Mouse (Mus musculus): Measurements from ENCODE around the gene Txndc8. TPM values are rescaled to one million over a fixed set of nuclear protein-coding genes. Genes with fewer than 3 reads are reported as not detected.

Txndc8 gene
- total RNA-seq, 1 experiment, result not detected

GRCm38 (mm10) chr4:57959056-57959455 is 49.9 kb downstream of the Txndc8 start:
- no peak overlapping the region for H3K4me3 ChIP-seq (ENCODE audit: insufficient read depth in 1 of 2, low read depth in 1 of 2, low read length in 2 of 2, poor library complexity in 1 of 2, severe bottlenecking in 1 of 2)
- peaks cover 0 to 4% of the 10 kb centered on the region in 2 experiments; a peak in 1 of 4 replicates for H3K4me1 ChIP-seq (ENCODE audit: control insufficient read depth in 2 of 2, insufficient read depth in 2 of 2, low read length in 2 of 2, poor library complexity in 1 of 2)
- no peak for DNase-seq (ENCODE audit: low read depth, low spot score)
- H3K9me3 ChIP-seq (ENCODE audit: control insufficient read depth, insufficient read depth, low read depth, low read length), result no peaks in the 10 kb centered on the region
- no peak for TF ChIP-seq CHD2 (IDR thresholded peaks at IDR 0.05; ENCODE audit: low read depth, low read length)
- TF ChIP-seq ZC3H11A (IDR thresholded peaks at IDR 0.05; ENCODE audit: borderline replicate concordance, low read depth, low read length), result no peak
- TF ChIP-seq HCFC1 (IDR thresholded peaks at IDR 0.05; ENCODE audit: borderline replicate concordance, insufficient read depth, low read length), result no peak
- no peak for TF ChIP-seq ZNF384 (IDR thresholded peaks at IDR 0.05; ENCODE audit: low read depth, low read length)
- TF ChIP-seq MAFK (IDR thresholded peaks at IDR 0.05; ENCODE audit: insufficient read depth, low read depth, low read length), result no peak
- H3K27ac ChIP-seq (ENCODE audit: insufficient read depth, low read depth, low read length, poor library complexity, severe bottlenecking), result no peak overlapping the region
- H3K9ac ChIP-seq (ENCODE audit: insufficient read depth, low read depth, low read length, poor library complexity, severe bottlenecking), result no peak overlapping the region
- H3K36me3 ChIP-seq (ENCODE audit: control insufficient read depth, insufficient read depth, low read length, poor library complexity, severe bottlenecking), result no peaks in the 10 kb centered on the region
- in situ Hi-C loops (cut with MboI; ENCODE audit: low sequenced_read_pairs in 2 of 2, unreplicated experiment in 2 of 2), result no loop called here

GRCm38 (mm10) chr4:57958098-57958497 is 50.8 kb downstream of the Txndc8 start:
- Histone ChIP-seq H3K36me3 (ENCODE audit: control insufficient read depth, insufficient read depth, low read length, poor library complexity, severe bottlenecking) (no peaks in the 10 kb centered on the region), H3K9me3 (ENCODE audit: control insufficient read depth, insufficient read depth, low read depth, low read length) (no peaks in the 10 kb centered on the region), H3K9ac (ENCODE audit: insufficient read depth, low read depth, low read length, poor library complexity, severe bottlenecking) (no peak overlapping the region), H3K4me1 (ENCODE audit: control insufficient read depth in 2 of 2, insufficient read depth in 2 of 2, low read length in 2 of 2, poor library complexity in 1 of 2) (peaks cover 3 to 4% of the 10 kb centered on the region in 2 experiments; a peak in 1 of 4 replicates), H3K4me3 (ENCODE audit: insufficient read depth in 1 of 2, low read depth in 1 of 2, low read length in 2 of 2, poor library complexity in 1 of 2, severe bottlenecking in 1 of 2) (no peak overlapping the region), H3K27ac (ENCODE audit: insufficient read depth, low read depth, low read length, poor library complexity, severe bottlenecking) (no peak overlapping the region)
- TF ChIP-seq ZNF384 (IDR thresholded peaks at IDR 0.05; ENCODE audit: low read depth, low read length), result no peak
- no peak for TF ChIP-seq MAFK (IDR thresholded peaks at IDR 0.05; ENCODE audit: insufficient read depth, low read depth, low read length)
- no peak for TF ChIP-seq CHD2 (IDR thresholded peaks at IDR 0.05; ENCODE audit: low read depth, low read length)
- TF ChIP-seq HCFC1 (IDR thresholded peaks at IDR 0.05; ENCODE audit: borderline replicate concordance, insufficient read depth, low read length), result no peak
- no peak for TF ChIP-seq ZC3H11A (IDR thresholded peaks at IDR 0.05; ENCODE audit: borderline replicate concordance, low read depth, low read length)
- in situ Hi-C loops (cut with MboI; ENCODE audit: low sequenced_read_pairs in 2 of 2, unreplicated experiment in 2 of 2), result no loop called here
- DNase-seq (ENCODE audit: low read depth, low spot score), result no peak

GRCm38 (mm10) chr4:57957200-57958085 is 51.5 kb downstream of the Txndc8 start:
- in situ Hi-C loops (cut with MboI; ENCODE audit: low sequenced_read_pairs in 2 of 2, unreplicated experiment in 2 of 2), result no loop called here

GRCm38 (mm10) chr4:57956029-57956960 is 52.6 kb downstream of the Txndc8 start, which contains the start of gene Txn1:
Gene Txn1 (minus strand): TSS chr4:57956411.
- Histone ChIP-seq H3K36me3 (ENCODE audit: control insufficient read depth, insufficient read depth, low read length, poor library complexity, severe bottlenecking) (peaks cover 8% of the 10 kb centered on the region), H3K9ac (ENCODE audit: insufficient read depth, low read depth, low read length, poor library complexity, severe bottlenecking) (peak within 1 kb of the TSS; percentile 98), H3K9me3 (ENCODE audit: control insufficient read depth, insufficient read depth, low read depth, low read length) (no peaks in the 10 kb centered on the region), H3K4me1 (ENCODE audit: control insufficient read depth in 2 of 2, insufficient read depth in 2 of 2, low read length in 2 of 2, poor library complexity in 1 of 2) (peaks cover 4 to 7% of the 10 kb centered on the region in 2 experiments; a peak in 2 of 4 replicates), H3K4me3 (ENCODE audit: insufficient read depth in 1 of 2, low read depth in 1 of 2, low read length in 2 of 2, poor library complexity in 1 of 2, severe bottlenecking in 1 of 2) (peak within 1 kb of the TSS; percentile 83 to 92), H3K27ac (ENCODE audit: insufficient read depth, low read depth, low read length, poor library complexity, severe bottlenecking) (peak within 1 kb of the TSS; percentile 99)
- DNase-seq (ENCODE audit: low read depth, low spot score), result peak; percentile 98
- in situ Hi-C loops (cut with MboI; ENCODE audit: low sequenced_read_pairs in 2 of 2, unreplicated experiment in 2 of 2), result no loop called here
- TF ChIP-seq ZC3H11A (IDR thresholded peaks at IDR 0.05; ENCODE audit: borderline replicate concordance, low read depth, low read length), result no peak
- TF ChIP-seq HCFC1 (IDR thresholded peaks at IDR 0.05; ENCODE audit: borderline replicate concordance, insufficient read depth, low read length), result peak; percentile 14; the same call in 1 of the 2 replicates
- 0 out of 2 replicates have a peak, but pooled peaks have one; percentile 21 for TF ChIP-seq CHD2 (IDR thresholded peaks at IDR 0.05; ENCODE audit: low read depth, low read length)
- TF ChIP-seq MAFK (IDR thresholded peaks at IDR 0.05; ENCODE audit: insufficient read depth, low read depth, low read length), result peak; percentile 97
- no peak for TF ChIP-seq ZNF384 (IDR thresholded peaks at IDR 0.05; ENCODE audit: low read depth, low read length)

More at GRCm38 (mm10) chr4:57957200-57958085, 51.5 kb downstream of the Txndc8 start:
- Histone ChIP-seq H3K4me1 (ENCODE audit: control insufficient read depth in 2 of 2, insufficient read depth in 2 of 2, low read length in 2 of 2, poor library complexity in 1 of 2) (peaks cover 3 to 4% of the 10 kb centered on the region in 2 experiments; a peak in 1 of 4 replicates), H3K4me3 (ENCODE audit: insufficient read depth in 1 of 2, low read depth in 1 of 2, low read length in 2 of 2, poor library complexity in 1 of 2, severe bottlenecking in 1 of 2) (peak overlapping the region; percentile 65 to 77), H3K9ac (ENCODE audit: insufficient read depth, low read depth, low read length, poor library complexity, severe bottlenecking) (peak overlapping the region; percentile 98), H3K27ac (ENCODE audit: insufficient read depth, low read depth, low read length, poor library complexity, severe bottlenecking) (peak overlapping the region; percentile 99), H3K36me3 (ENCODE audit: control insufficient read depth, insufficient read depth, low read length, poor library complexity, severe bottlenecking) (peaks cover 2% of the 10 kb centered on the region; the same call in 1 of the 2 replicates), H3K9me3 (ENCODE audit: control insufficient read depth, insufficient read depth, low read depth, low read length) (no peaks in the 10 kb centered on the region)
- TF ChIP-seq HCFC1 (IDR thresholded peaks at IDR 0.05; ENCODE audit: borderline replicate concordance, insufficient read depth, low read length), result no peak
- no peak for TF ChIP-seq CHD2 (IDR thresholded peaks at IDR 0.05; ENCODE audit: low read depth, low read length)
- TF ChIP-seq ZC3H11A (IDR thresholded peaks at IDR 0.05; ENCODE audit: borderline replicate concordance, low read depth, low read length), result no peak
- TF ChIP-seq MAFK (IDR thresholded peaks at IDR 0.05; ENCODE audit: insufficient read depth, low read depth, low read length), result no peak
- TF ChIP-seq ZNF384 (IDR thresholded peaks at IDR 0.05; ENCODE audit: low read depth, low read length), result no peak
- DNase-seq (ENCODE audit: low read depth, low spot score), result no peak

All from ES-E14 (cell line).